Mouse (Mus musculus) kidney, adult 8-10 months (tissue): ENCODE data around the gene Dcpp1.
A peak's percentile ranks its signal among the peaks of the same experiment; 100 is the strongest.
"Not testable (repeated sequence)": the region's sequence is repeated elsewhere in the genome, so short reads cannot be mapped to it uniquely, and the experiment has no call there.

ENCODE experiments used
- DNase-seq, 2 experiments: peaks; one replicate each; pipeline ENCODE4 v3.0.0; 2022

Gene Dcpp1

GRCm38 (mm10) chr17:23880576-23880975 lies at the start of gene Dcpp1, which contains the start of gene Dcpp2:
Gene Dcpp1, plus strand, starts transcription at chr17:23880876.
Gene Dcpp2, plus strand, starts transcription at chr17:23880880.
- not testable (repeated sequence) for DNase-seq

GRCm38 (mm10) chr17:23831201-23831600 lies 49.5 kb upstream of the Dcpp1 start:
- DNase-seq, result no peak

- DNase-seq, result no peak
Observed at GRCm38 (mm10) chr17:23836006-23836575, 44.6 kb upstream of the Dcpp1 start, which contains the start of gene Prss33. Gene Prss33, minus strand, starts transcription at chr17:23836056.

- peak; percentile 42 to 73 for DNase-seq
Observed at GRCm38 (mm10) chr17:23841145-23841544, 39.5 kb upstream of the Dcpp1 start.

GRCm38 (mm10) chr17:23843141-23843811 lies 37.4 kb upstream of the Dcpp1 start:
- DNase-seq, result no peak

- DNase-seq, result peak; percentile 29 to 50
Observed at GRCm38 (mm10) chr17:23843812-23844273, 36.8 kb upstream of the Dcpp1 start, which contains the start of the genes Prss32 and Prss41. Gene Prss32, plus strand, starts transcription at chr17:23843855. Gene Prss41, minus strand, starts transcription at chr17:23844172.

DNA sequence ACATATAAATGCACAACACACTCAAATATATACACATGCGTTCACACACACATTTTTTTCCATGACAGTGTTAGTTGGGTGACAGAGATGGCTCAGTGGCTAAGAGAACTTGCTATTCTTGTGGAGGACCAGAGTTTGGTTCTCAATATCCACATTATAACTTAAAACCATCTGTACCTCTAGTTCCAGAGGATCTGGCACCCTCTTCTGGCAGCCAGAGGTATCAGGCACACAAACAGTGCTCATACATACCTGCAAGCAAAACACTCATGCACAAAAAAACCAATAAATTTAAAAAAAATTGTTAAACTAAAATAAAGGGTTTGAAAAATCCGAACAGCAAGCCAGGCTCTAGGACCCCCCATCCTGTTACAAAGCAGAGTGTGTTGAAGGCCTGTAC lies 30.6 kb upstream of the Dcpp1 start:
- no peak for DNase-seq

DNA sequence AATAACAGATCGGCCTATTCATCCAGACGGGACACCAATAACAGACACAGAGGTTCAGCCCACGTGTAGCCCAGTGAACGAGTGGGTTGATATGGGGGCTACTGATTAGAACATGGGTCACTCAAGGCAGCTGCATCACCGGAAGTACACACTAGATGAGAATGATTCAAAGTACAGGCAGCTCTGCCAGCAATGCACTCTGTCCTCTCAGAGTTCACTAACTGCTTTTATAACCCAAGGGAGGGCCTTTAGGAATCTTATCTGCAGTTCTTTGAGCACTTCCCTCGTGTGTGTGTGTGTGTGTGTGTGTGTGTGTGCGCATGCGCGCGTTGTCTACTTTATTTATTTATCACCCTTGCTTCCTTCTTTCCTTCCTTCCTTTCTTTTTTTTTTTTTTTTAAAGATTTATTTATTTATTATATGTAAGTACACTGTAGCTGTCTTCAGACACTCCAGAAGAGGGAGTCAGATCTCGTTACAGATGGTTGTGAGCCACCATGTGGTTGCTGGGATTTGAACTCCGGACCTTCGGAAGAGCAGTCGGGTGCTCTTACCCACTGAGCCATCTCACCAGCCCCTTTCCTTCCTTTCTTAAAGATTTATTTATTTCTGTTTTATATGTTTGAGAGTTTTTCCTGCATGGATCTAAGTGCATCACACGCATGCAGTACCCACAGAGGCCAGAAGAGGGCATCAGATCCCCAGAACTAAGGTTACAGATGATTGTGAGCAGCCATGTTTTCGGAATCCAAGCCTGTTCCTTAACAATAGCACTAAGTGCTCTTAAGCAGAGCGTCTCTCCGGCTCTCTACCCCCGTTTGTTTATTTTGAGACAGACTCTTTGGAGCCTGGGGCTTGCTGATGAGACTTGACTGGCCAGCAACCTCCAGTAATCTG lies 29.6 kb upstream of the Dcpp1 start:
- peak; percentile 37 to 65 for DNase-seq

- peak in 1 of 2 experiments; percentile 67 for DNase-seq
Observed at GRCm38 (mm10) chr17:23853292-23853691, 27.4 kb upstream of the Dcpp1 start.

GRCm38 (mm10) chr17:23854229-23854765 lies 26.4 kb upstream of the Dcpp1 start:
- no peak for DNase-seq

- no peak for DNase-seq
Observed at GRCm38 (mm10) chr17:23857193-23857592, 23.5 kb upstream of the Dcpp1 start.

- no peak for DNase-seq
Observed at GRCm38 (mm10) chr17:23857913-23858312, 22.8 kb upstream of the Dcpp1 start.

DNA sequence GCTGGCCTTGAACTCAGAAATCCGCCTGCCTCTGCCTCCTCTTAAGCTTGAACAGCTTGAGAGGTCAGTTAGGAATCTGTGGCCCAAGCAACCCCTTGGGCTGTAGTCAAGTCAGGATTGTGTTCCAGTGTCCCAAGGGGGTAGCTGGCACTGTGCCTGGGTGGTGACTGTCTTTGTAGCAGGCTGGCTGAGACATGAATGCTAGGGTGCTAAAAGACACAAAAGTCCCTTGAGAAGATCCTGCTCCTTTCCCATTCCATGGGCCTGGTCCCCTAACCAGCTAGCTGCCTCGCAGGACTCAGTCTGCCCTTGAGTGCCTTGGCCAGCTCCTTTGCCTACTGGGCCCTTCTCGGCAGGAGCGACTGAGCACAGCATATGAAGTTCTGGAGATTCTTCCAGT lies 17.8 kb upstream of the Dcpp1 start:
- no peak for DNase-seq

DNA sequence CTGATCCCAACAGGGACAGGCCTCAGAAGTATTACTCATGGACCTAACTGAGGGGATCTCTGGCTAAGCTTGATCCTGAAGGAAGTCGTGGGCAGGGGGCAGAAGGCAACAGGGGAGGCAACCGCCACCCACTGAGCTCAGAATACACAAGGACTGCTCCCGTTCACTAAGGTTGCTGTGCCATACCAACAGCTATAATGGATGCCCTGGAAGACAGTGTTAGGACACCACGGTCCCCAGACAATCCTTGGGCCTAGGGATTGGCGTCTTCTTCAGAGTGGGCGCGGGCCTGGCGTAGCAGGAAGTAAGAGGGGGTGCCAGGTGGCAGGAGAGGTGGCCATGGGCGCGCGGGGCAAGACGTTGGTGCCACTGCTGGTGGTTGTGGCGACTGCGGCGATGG lies 12.9 kb upstream of the Dcpp1 start, which contains the start of gene Prss21:
Prss21 (plus strand) TSS at position 301 of the 400 bp plus-strand sequence.
- no peak for DNase-seq

DNA sequence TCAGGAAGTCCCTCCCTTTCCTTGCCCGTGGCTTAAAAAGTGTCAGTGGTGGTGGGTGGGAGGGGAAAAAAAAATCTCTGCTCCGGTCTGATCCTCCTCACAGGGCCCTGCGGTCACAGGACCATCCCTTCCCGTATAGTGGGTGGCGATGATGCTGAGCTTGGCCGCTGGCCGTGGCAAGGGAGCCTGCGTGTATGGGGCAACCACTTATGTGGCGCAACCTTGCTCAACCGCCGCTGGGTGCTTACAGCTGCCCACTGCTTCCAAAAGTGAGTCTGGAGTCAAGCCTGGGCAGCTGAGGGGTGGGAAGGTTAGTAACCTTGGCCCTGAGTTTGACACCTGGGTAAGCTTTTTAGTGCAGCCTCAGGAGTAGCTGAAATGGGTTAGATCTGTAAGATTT lies 12.2 kb upstream of the Dcpp1 start:
- no peak for DNase-seq

DNA sequence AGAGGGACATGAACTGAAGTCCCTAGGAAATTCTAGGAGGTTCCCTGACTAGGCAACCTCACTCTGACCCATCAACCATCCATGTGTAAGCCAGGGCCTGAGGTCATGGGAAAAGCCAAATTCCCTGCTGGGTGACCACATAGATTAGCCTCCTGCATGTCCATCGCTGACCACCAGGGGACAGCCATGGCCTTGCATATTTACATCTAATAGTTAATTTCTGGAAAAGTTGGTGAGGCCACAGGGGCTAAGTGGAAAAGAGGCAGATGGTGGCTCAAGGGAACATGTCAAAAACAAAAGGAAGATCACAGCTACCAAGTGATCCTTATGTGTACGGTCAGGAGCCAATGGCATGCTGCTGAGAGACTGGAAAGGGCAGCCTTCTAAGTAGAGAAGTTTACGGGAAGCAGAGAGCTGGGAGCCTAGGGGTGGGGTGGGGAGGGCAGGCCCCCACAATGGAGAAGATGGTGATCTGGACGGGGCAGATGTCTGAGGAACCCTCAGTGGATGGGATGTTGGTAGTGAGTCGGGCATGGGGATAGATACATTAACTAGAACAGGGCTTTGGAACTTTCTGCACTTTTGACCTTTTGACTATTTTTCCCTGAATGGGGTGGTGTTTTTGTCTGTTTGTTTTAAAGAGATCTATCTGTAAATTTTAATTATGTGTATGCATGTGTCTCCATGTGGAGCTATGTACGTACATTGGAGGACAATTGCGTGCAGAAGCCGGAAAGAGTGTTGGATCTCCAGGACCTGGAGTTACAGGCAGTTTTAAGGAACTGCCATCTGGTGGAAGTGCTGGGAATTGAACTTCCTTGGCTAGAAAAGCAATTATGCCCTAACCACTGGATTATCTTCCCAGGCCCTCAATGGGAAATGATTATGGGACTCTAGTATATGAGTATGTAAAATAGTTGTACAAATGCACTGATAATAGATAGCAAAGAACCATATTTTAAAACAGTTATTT lies 6.5 kb upstream of the Dcpp1 start:
- DNase-seq, result peak; percentile 42 to 61

DNA sequence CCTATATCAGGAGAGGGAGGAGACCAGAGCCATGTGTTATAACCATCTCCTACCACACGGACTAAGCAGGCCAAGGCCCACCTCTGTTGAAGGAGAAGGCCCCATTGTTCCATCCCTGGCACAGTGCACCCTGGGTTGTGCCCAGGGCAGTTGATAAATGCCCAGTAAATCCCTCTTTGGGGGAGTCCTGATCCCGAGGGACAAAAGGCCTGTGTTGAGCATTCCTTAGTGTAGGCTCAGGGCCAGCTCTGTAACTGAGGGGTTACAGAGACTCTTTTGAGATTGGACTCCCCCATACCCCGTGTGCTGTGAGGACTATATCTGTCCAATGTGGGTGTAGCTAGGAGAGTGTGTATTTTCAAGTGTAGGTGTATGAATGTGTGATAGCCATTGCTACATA lies 3.9 kb upstream of the Dcpp1 start:
- DNase-seq, result no peak

DNA sequence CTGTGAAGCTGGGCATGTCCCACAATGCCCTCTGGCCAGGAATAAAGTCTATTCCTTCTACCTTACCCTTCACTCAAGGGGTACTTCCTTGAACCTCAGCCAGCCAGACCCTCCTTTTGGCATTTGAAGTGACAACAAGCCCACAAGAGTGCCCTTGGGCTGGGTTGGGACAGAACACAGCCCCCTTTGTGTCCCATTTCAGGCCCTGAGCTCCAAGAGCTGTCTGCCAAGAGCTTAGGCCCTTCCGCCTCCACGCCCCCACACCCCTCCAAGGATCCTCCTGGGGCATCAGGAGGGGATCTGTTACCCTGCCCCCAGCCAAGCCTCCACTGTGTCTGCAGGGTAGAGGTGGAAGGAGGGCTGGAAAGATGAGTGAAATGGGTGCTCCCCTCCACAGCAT lies 3.5 kb upstream of the Dcpp1 start:
- DNase-seq, result no peak

GRCm38 (mm10) chr17:23917158-23917557 lies 36.5 kb downstream of the Dcpp1 start, which contains the start of gene Dcpp3:
Gene Dcpp3, plus strand, starts transcription at chr17:23917458.
- not testable (repeated sequence) for DNase-seq

GRCm38 (mm10) chr17:23924531-23925007 lies 43.9 kb downstream of the Dcpp1 start:
- peak; percentile 93 to 94 for DNase-seq

DNA sequence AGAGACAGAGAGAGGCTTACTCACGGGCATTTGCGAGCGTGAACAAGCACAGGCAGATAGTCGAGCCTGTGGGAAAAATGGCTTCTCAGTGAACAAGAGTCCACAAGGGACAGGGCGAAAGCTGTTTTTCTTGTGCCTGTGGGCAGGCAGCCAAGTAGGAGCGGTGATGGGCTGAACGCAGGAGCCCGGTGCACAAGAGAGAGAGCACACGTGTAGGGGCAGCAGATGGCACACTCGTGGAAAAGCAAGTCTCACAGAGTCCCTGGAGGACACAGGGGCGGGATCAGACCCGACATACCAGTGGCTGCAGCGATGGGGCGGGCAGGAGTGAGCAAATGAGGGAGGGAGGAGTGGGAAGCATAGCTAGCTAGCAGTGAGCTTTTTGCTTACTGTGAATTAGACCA lies 44.4 kb downstream of the Dcpp1 start:
- peak; percentile 39 to 50 for DNase-seq
